Mouse (Mus musculus) lung, adult 2 months (tissue): Measurements from ENCODE around the gene Tns3. TPM values are rescaled to one million over a fixed set of nuclear protein-coding genes. Genes with fewer than 3 reads are reported as not detected.

ENCODE experiments used
- DNase-seq: peaks from one replicate; pipeline ENCODE4 v3.0.0; 2022
- H3K4me1 ChIP-seq: fragments of 200-500 bp; 2 replicates; pipeline ENCODE4 v1.6.1; 2011; ENCODE audit warnings: low read length; ENCODE audit not compliant: control insufficient read depth, insufficient read depth
- H3K4me3 ChIP-seq: fragments of 200-500 bp; replicated peaks from 2 replicates; pipeline ENCODE3; 2011; ENCODE audit warnings: low read depth, mild to moderate bottlenecking, control low read depth, low read length; ENCODE audit errors: extremely low read depth
- CTCF ChIP-seq: fragments of 200-500 bp; IDR thresholded peaks from 2 replicates; pipeline ENCODE4 v1.5.1; 2011; ENCODE audit warnings: mild to moderate bottlenecking, low read length, control low read depth; ENCODE audit not compliant: insufficient read depth
- POLR2A ChIP-seq: fragments of 200-500 bp; IDR thresholded peaks from 2 replicates; pipeline ENCODE4 v1.6.1; 2011; ENCODE audit warnings: low read depth, mild to moderate bottlenecking, control low read depth, low read length, borderline replicate concordance; ENCODE audit errors: extremely low read depth
- WGBS: fragments of 180-500 bp; shearing (Covaris S2); methylation state at CpG from one replicate; pipeline ENCODE4 v1.1.7; 2018; 5-methylcytosine and 5-hydroxymethylcytosine counted together
- polyA plus RNA-seq: library from polyadenylated mRNA; depleted of rRNA; stranded (reverse); fragments of >200 nt; gene quantifications from 2 replicates; pipeline ENCODE4 v1.2.3, GENCODE M21; 2012

The Tns3 gene
- polyA plus RNA-seq, 1 experiment, result 160 TPM

- WGBS, result 77% methylated on average over 1 of the region's 1 CpGs
- DNase-seq, result no peak
- Histone ChIP-seq H3K4me3 (no peak overlapping the region), H3K4me1 (no peaks in the 10 kb centered on the region)
- no peak for TF ChIP-seq CTCF
- TF ChIP-seq POLR2A, result no peak
Measured at GRCm38 (mm10) chr11:8602606-8603005, 61.7 kb downstream of the Tns3 start.

DNA sequence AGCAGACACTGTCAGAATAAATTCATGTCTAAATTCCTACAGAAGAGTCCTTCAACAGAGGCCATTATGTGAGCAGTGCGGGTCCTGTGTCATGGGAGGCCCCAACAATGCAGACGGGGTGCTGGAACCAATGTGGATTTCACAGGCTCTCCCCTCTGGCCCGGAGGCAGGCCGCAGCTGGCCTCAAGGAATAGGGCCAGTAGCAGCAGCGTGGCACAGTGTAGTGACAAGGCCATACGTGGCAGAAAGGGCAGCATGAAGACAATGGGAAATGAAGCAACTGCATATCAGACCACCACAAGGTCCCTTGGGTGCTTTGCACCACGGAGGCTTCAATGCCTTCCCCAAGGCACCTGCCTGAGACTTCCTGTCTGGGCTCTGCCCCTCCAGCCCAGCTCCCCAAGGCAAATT is 62.9 kb downstream of the Tns3 start:
- Histone ChIP-seq H3K4me3 (no peak overlapping the region), H3K4me1 (no peaks in the 10 kb centered on the region)
- DNase-seq, result no peak
- 58% methylated on average over 7 of the region's 7 CpGs for WGBS
- no peak for TF ChIP-seq POLR2A
- no peak for TF ChIP-seq CTCF

GRCm38 (mm10) chr11:8595642-8596041 is 68.7 kb downstream of the Tns3 start:
- 0 out of 2 replicates have a peak, but pooled peaks cover 2% of the 10 kb centered on the region for H3K4me1 ChIP-seq
- TF ChIP-seq POLR2A, result no peak
- no peak for TF ChIP-seq CTCF
- 87% methylated on average over 5 of the region's 5 CpGs for WGBS
- no peak overlapping the region for H3K4me3 ChIP-seq
- DNase-seq, result no peak

DNA sequence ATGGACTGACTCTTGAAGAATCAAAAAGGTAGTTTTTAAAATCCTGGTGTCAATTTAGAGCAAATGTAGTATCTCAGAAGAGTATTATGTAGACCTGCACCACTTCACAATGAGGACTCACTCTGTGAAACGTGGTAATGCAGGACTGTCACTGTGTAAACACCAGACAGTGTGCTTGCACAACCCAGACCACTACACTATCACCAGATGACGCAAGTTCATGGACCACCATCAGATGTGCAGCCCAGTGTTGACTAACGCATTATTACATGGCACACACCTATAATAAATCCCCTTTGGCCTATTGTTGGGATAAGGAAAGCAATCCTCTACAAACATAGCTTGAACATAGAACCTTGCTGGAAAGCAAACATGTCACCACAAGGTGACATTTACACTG is 71.2 kb downstream of the Tns3 start:
- 67% methylated on average over 3 of the region's 3 CpGs for WGBS
- H3K4me3 ChIP-seq, result no peak overlapping the region
- H3K4me1 ChIP-seq, result peaks cover 10% of the 10 kb centered on the region
- DNase-seq, result no peak
- TF ChIP-seq CTCF (no peak), POLR2A (no peak)

- TF ChIP-seq POLR2A (no peak), CTCF (no peak)
- DNase-seq, result no peak
- WGBS, result 72% methylated on average over 5 of the region's 5 CpGs
- Histone ChIP-seq H3K4me3 (no peak overlapping the region), H3K4me1 (peaks cover 14% of the 10 kb centered on the region)
Measured at GRCm38 (mm10) chr11:8591271-8591670, 73.1 kb downstream of the Tns3 start.

DNA sequence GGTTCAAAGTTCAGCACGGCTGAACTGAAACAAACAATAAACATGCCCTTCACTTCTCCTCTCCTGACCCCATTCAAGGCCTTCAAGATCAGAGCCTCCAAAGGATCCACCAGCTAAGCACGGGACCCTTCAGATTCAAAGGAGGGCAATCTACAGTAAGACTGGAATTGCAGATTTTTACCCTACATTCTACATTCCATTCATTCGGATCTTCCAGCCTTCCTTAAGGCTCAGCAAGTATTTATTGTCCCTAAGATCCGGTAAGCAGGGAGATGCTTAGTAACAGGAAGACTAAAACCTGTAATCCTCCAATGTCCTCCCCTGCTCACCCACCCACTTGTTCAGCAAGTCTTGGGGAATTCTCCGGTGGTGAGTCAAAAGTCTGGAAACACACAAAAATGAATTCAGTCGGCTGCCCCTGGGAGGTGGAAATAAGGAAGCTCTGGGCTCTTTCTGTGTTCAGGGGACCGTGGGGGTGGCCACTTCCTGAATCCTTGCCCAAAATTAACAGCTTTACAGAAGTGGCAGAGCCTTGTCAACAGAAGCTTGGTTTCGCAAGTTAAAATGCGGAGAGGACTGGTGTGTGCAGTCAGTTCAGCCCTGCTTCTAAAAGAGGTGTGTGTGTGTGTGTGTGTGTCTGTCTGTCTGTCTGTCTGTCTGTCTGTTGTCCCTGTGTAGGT is 75.0 kb downstream of the Tns3 start:
- TF ChIP-seq CTCF (no peak), POLR2A (no peak)
- peak; percentile 30 for DNase-seq
- 24% methylated on average over 9 of the region's 9 CpGs for WGBS
- H3K4me3 ChIP-seq, result no peak overlapping the region
- peaks cover 14% of the 10 kb centered on the region for H3K4me1 ChIP-seq

DNA sequence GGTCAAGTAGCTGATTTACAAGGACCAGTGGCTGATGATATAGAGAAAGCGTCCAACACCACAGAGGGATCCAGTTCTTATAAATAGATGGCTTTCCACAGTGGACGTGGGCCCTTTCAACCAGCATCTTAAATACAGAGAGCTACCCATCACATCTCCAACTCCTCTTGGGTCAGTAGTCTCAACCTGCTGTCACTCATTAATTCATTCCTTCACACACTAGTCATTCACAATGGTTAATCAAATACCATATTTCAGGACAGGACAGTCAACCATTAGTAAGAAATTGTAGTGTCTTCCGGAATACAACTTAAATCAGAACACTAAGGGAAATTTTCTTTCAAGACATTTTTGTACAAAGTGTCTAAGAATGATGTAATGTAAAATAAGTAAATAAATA is 76.4 kb downstream of the Tns3 start:
- 91% methylated on average over 3 of the region's 3 CpGs for WGBS
- DNase-seq, result no peak
- no peak for TF ChIP-seq CTCF
- TF ChIP-seq POLR2A, result no peak
- Histone ChIP-seq H3K4me3 (no peak overlapping the region), H3K4me1 (peaks cover 14% of the 10 kb centered on the region)

- WGBS, result 44% methylated on average over 10 of the region's 10 CpGs
- DNase-seq, result no peak
Measured at GRCm38 (mm10) chr11:8586996-8587644, 77.2 kb downstream of the Tns3 start.

GRCm38 (mm10) chr11:8586374-8586773 is 78.0 kb downstream of the Tns3 start:
- 78% methylated on average over 2 of the region's 2 CpGs for WGBS

More at GRCm38 (mm10) chr11:8586996-8587644, 77.2 kb downstream of the Tns3 start:
- no peak overlapping the region for H3K4me3 ChIP-seq
- no peak for TF ChIP-seq POLR2A
- TF ChIP-seq CTCF, result no peak
- peaks cover 14% of the 10 kb centered on the region for H3K4me1 ChIP-seq

DNA sequence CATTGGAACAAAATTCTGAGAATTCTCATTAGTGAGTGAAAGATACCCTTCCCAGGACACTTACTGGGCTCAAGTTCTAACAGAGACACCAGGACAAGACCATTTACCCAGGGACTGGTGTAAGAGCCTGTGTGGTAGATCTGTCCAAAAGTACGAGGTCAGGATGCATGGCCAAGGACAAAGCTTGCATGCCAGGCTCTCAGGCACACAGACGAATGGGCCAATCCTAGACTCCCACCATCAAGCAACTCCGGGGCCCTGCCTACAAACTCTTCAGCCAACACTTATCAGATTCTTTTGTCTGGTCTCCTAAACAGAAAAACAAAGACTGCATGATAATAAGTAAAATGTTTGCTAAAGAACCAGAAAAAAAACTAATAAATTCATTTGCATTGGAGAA is 78.6 kb downstream of the Tns3 start:
- no peak for DNase-seq
- Histone ChIP-seq H3K4me3 (no peak overlapping the region), H3K4me1 (peaks cover 12% of the 10 kb centered on the region)
- TF ChIP-seq POLR2A (no peak), CTCF (no peak)
- 65% methylated on average over 3 of the region's 3 CpGs for WGBS

More at GRCm38 (mm10) chr11:8586374-8586773, 78.0 kb downstream of the Tns3 start:
- no peak for TF ChIP-seq CTCF
- TF ChIP-seq POLR2A, result no peak
- H3K4me3 ChIP-seq, result no peak overlapping the region
- no peak for DNase-seq
- H3K4me1 ChIP-seq, result peaks cover 14% of the 10 kb centered on the region
